Mouse (Mus musculus) testis, adult 2 months (tissue): ENCODE results near the gene Cryge.

ENCODE experiments used
- CTCF ChIP-seq: fragments of 200-500 bp; IDR thresholded peaks from 2 replicates; pipeline ENCODE4 v1.5.1; 2012; ENCODE audit warnings: low read depth, mild to moderate bottlenecking, inconsistent platforms, low read length, moderate library complexity; ENCODE audit not compliant: control insufficient read depth, insufficient read depth, insufficient replicate concordance
- POLR2A ChIP-seq: fragments of 200-500 bp; IDR thresholded peaks from 2 replicates; pipeline ENCODE4 v1.6.1; 2012; ENCODE audit warnings: low read depth, mild to moderate bottlenecking, inconsistent platforms, low read length, moderate library complexity; ENCODE audit not compliant: control insufficient read depth

GRCm38 (mm10) chr1:65096953-65097352, 46.0 kb upstream of the Cryge start:
- TF ChIP-seq POLR2A (no peak), CTCF (no peak)
